Mouse (Mus musculus) left cerebral cortex, postnatal 14 days (tissue): ENCODE results near the gene Olfr958. TPM values are rescaled to one million over a fixed set of nuclear protein-coding genes. Genes with fewer than 3 reads are reported as not detected.

ENCODE experiments used
- DNase-seq, 2 experiments: peaks; one replicate each; pipeline ENCODE4 v3.0.0; 2021 to 2022; ENCODE audit warnings: low spot score in 2 of 2, mixed read lengths in 1 of 2
- intact Hi-C: fragments of 180-260 bp; cut with DNase I; formaldehyde crosslinking; loops from one replicate; pipeline ENCODE4 v1.15.1; 2025
- long read RNA-seq, 2 experiments: library from polyadenylated mRNA; stranded (forward); transcript quantifications; one replicate each; pipeline ENCODE4 v2.0.0; 2021
- total RNA-seq, 2 experiments: library from RNA; stranded (reverse); gene quantifications; 2 replicates each; pipeline ENCODE4 v1.2.3; 2021

Gene Olfr958
- total RNA-seq, result not detected
- long read RNA-seq, experiment 1, result 0 reads
- long read RNA-seq, experiment 2, result 0 reads

DNA sequence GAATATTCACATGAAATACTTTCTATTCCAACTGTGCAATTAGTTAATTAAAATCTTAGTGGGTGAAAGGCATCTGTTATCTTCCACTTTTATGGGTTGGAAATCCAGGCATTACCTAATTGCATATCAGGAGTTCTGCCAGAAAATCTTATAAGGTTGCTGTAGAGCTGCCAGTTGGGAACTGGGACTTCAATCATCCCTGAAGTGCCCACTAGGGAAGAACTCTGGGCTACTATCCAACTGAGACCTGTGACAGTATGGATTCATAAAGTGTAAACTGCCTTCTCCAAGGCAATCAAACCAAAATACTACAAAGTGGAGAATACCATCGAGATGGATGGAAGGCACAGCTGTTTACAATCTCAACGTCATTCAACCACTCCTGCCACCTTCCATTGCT, at the start of gene Olfr958:
Gene Olfr958, minus strand, starts transcription at position 109 of the 400 bp plus-strand sequence.
- DNase-seq, result no peak
- intact Hi-C loops, result no loop called here

DNA sequence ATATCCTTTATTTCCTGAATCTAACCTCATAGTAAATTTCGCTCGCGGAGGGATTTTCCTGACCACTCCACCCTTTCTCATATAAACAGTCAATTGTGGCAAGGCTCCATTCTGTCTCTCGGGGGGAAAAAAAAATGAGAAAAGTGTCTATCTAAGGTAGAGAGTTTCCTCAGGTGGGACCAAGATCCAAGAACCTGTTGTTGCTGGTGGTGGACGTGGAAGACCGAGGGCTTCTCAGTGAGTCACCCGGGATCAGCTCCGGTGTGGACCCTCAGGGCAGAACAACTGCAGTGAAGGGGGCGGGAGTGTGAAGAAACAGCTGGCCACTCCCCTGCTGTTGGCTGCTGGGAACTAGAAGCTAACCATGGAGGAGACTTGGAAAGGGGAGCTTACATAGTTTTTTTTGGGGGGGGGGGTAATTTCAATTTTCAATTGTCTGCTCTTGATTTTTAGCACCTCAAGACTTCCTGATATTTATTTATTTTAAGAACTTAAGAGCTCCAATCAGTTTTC, 49.5 kb upstream of the Olfr958 start:
- no peak for DNase-seq
- intact Hi-C loops, result no loop called here

DNA sequence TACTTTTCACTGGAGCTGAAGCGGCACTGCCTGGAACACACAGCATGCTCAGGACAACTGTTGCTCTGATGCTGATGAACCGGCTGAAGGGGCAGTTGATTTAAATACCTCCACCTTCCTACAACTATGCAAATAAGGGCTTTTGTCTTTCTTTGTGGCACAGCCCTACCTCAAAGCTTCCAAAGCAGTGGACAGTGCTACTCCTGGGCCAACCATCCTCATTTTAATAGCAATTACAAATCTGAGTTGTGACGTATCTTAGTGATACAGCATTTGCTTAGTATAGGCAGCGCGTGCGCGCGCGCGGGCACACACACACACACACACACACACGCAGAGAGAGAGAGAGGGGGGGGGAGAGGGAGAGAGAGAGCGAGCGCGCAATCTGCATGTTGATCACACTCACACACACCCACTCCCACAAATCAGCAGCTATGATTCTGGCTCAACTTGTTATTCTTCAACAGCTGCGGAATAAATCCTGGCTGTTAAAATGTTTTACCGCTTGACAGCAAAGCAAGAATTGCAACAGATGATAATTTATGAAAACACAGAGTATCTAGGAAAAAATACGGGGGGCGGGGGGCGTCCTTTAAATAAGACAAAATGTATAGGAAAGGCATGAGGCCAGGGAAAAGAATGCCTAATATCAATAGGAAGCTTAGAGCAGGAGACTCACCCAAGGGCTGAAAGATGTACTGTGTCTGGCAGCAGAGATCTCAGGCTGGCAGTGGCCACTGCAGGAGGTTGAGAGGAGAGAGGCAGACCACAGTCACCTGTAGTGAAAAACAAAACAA, 48.9 kb upstream of the Olfr958 start:
- intact Hi-C loops, result no loop called here
- DNase-seq, result peak; percentile 33 to 46

DNA sequence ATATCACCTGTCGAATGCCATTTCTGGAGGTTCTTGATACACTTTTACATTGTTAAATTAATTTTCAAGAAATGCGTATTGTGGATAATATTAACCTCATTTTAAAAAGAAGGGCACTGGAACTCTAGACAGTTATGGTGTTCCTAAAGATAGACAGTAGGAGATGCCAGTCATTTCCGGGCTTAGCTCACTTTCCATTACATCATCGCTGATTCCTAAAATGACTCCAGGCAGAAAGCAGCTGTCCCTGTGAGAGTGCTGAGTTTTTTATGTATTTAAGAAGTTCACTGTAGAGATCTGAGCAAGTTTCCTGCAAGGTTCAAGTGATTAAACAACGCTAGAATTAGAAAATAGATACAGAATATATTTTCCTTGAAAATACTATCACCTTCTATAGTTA, 23.2 kb upstream of the Olfr958 start:
- peak in 1 of 2 experiments; percentile 17 for DNase-seq
- intact Hi-C loops, result no loop called here

DNA sequence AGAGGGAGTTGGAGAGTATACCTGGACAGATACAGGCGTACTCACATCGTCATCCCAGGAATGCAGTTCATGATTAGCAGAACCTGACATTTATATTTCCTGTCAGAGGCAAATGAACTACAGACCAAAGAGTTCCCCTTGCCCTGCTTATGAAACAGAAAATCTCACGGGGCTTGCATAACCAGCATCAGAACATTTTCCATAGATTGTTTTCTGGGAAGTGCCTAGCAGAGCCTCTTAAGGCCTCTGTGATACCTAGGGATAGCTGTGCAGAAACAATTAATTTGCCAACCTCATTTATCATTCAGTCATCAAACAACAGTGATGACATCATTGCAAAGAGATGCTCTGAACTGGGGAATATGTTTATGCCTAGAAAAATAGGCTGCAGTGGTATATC, 21.6 kb upstream of the Olfr958 start, which contains the start of gene Olfr959:
Gene Olfr959, minus strand, starts transcription at position 101 of the 400 bp plus-strand sequence.
- no peak for DNase-seq
- intact Hi-C loops, result no loop called here

DNA sequence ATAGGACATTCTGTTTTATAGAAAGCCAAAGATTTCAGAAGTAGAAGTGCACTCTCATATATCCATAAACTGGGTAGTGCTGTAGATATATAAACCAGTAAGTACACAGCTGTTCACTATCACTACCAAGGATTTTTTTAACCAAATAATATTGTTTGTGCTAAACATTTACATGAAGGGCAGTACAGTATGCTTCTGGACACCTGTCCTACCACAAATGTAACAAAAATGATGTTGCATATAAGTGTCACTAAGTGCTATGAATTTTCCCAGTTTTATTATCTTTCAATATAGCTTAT, 4.4 kb upstream of the Olfr958 start:
- intact Hi-C loops, result no loop called here
- no peak for DNase-seq

DNA sequence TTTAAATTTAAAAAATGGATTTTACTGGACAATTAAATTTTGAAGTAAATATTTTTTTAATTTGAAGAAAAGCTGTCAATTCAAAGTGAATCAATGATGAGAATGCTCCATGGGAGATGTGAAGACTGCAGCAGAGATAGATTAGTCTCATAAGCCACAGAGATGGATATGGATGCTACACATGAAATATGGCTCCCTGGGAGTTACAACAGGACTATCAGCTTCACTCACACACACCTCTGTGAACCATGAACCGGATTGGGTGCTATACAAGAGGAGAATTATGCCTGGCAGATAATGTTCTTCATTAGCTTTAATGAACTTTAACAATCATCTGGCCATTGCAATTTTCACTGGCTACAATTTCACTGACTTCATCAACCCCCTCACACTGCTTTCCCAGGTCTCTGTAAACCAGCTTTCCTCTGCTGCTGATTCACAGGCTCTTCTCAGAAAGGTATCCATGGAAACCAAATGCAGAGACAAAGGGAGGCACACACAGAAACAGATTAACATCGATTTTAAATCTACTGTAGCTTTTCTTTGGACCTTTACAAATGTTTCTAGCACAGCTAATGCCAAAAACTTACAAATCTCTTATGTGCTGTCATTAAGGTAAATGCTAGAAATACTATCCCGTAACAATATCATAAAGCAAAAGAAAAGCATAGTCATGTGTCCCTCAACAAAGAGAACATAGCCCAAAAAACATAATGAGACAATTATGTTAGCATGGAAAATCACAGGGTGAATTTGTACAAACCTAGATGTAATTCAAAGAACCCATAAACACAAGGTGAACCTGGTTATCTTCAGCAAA, 3.9 kb upstream of the Olfr958 start:
- intact Hi-C loops, result no loop called here
- peak; percentile 25 to 58 for DNase-seq

DNA sequence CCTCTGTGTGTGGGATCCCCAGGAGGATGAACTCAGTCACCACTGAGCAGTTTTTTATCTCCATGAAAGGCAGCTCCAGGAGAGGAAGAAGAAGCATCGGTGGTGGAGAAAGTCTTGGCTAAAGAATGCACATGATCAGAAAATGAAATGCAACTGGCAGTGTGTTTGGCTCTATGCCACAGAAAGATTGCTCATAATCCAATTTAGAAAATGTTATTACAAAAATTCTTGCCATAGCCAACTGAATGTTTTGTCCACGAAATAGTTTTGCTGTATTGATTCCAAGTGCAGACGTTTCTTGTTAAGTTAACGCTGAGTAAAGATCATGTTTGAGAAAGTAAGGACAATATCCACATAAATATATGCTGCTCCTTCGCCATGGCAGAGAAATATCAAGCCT, 3.0 kb downstream of the Olfr958 start:
- peak in 1 of 2 experiments; percentile 18 for DNase-seq
- intact Hi-C loops, result no loop called here

DNA sequence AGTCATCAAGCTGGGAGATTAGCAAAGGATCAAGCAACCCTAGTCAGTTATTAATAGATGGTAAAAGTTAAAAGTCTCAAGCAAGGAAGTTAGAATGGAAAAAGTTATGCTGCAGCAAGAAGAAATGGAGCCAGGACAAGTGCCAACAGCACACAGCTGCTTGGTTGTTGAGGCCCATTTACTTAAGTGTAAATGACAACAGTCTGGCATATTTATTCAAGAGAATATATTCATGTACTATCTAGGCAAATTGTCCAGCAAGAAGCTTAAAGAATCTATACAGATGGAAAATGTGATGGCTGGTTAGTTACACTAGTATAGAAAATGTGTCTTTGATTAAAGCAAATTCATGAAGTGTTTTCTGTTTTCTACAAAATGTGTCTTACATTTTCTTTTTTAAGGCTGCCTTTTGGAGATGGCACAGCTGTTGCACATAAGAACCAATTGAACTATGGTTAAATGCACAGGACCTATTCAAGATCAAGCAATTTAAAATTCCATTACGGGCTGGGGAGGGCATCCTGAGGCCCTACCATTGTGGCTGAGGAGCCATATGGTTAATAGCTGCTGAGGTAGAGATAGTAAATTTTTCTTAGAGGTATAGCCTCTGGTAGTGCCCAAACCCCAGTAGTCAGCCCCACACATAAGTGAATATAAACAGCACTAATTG, 30.1 kb downstream of the Olfr958 start:
- DNase-seq, result no peak
- intact Hi-C loops, result no loop called here

DNA sequence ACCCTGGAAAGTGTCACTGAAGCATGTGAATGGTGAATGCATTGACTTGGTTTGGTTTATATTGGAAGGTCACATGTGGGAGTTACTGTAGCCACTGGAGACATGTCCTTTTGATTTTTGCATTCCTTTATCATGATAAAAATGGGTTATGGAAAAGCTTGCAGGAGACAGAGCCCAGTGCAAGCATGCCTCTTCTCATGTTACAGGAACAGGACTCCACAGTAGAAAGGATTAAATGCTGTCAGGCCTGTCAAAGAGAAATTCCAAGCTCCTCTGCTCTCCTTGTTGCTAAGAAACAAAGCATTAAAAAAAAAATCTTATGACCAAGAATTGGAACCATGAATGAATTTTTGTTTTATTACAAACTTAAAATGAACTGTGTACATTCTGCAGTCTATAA, 35.3 kb downstream of the Olfr958 start:
- intact Hi-C loops, result loop anchor here (10.0 kb wide), 1 partner anchor 686 kb away; no protein-coding TSS in a partner anchor
- DNase-seq, result no peak

DNA sequence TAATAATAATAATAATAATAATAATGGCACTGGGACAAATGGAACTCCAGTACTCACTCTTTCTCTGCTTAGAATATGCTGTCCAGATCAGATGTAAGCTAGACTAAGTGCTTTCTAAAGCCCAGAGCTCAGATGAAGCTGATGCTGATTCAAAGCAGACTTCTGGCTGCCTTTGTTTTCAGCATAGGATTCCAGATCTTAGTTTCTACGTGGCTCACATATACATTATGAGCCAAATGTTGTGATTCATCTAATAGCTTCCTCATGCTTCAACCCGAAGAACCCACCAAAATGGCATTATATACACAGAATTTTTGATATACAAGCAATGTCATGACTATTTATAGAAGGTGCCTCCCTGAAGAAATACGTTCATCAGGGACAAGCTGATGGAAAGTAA, 38.3 kb downstream of the Olfr958 start, which contains the start of gene Olfr957:
Gene Olfr957, minus strand, starts transcription at position 279 of the 400 bp plus-strand sequence.
- intact Hi-C loops, result loop anchor here (10.0 kb wide), 1 partner anchor 689 kb away; no protein-coding TSS in a partner anchor
- DNase-seq, result no peak

DNA sequence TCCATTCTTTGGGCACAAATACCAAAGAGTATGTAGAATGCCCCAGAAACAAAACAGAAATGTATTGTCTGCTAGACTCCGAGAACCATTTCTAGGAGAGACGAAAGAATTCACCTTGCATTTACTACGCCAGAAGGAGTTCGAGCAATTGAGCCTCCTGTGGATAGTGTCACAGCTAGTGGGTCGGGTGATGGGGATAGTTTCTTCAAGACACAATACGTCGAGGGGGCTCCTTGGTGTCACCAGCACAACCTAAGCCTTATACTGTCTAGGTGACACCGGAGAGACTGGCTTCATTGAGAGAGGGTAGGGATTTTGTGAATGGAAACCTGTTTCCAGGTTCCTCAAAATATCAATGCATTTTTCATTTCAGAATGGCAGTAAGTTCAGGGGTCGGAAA, 44.4 kb downstream of the Olfr958 start:
- intact Hi-C loops, result loop anchor here (2.0 kb wide), 1 partner anchor 103 kb away; no protein-coding TSS in a partner anchor
- no peak for DNase-seq

DNA sequence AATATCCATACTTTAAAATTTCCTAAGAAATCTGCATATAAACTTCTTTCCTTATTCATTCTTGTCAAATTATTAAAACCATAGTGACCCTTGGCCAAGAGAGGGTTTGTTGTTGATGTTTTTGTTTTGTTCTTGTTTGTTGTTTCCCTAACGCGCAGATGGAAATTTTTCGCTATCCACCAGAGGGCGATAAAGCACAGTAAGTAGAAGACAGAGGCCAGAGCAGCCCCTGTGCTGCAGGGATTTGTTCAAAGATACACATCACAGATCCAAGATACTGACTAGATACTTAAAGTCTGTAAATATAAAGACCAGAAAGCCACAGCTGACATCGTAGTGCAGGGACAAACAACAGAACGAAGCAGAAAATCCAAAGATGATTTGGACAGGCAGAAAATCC, 44.9 kb downstream of the Olfr958 start:
- intact Hi-C loops, result loop anchor here (2.0 kb wide), 1 partner anchor 104 kb away; no protein-coding TSS in a partner anchor
- DNase-seq, result peak; percentile 55 to 80

Other genes starting within 250 kb of the Olfr958 start
- not detected for gene Olfr948, start 228.0 kb downstream of the Olfr958 start, total RNA-seq
- not detected for gene Olfr951, start 166.6 kb downstream of the Olfr958 start, total RNA-seq
- gene Olfr952, start 126.9 kb downstream of the Olfr958 start, total RNA-seq, result not detected
- gene Olfr954, start 97.4 kb downstream of the Olfr958 start, total RNA-seq, result not detected
- not detected for gene Olfr955, start 82.1 kb downstream of the Olfr958 start, total RNA-seq
- gene Olfr44, start 60.1 kb downstream of the Olfr958 start, total RNA-seq, result not detected
- gene Olfr957, start 38.2 kb downstream of the Olfr958 start, total RNA-seq, result not detected
- gene Olfr959, start 21.5 kb upstream of the Olfr958 start, total RNA-seq, result not detected
- 10 to 100 TPM in 1 of 2 experiments, 1 to 10 TPM in 1; 6.5 to 13.9 TPM for gene AW551984, start 50.3 kb upstream of the Olfr958 start, total RNA-seq
- gene Olfr148, start 56.6 kb upstream of the Olfr958 start, total RNA-seq, result not detected
- not detected for gene Olfr960, start 67.3 kb upstream of the Olfr958 start, total RNA-seq
- gene Olfr961, start 91.0 kb upstream of the Olfr958 start, total RNA-seq, result not detected
- gene Olfr963, start 113.2 kb upstream of the Olfr958 start, total RNA-seq, result not detected
- gene Olfr149, start 153.1 kb upstream of the Olfr958 start, total RNA-seq, result not detected
- gene Olfr965, start 157.3 kb upstream of the Olfr958 start, total RNA-seq, result not detected
- gene Olfr150, start 176.9 kb upstream of the Olfr958 start, total RNA-seq, result not detected
- not detected for gene Olfr967, start 192.2 kb upstream of the Olfr958 start, total RNA-seq
- not detected for gene Olfr968, start 229.2 kb upstream of the Olfr958 start, total RNA-seq
- not detected for gene Olfr969, start 236.9 kb upstream of the Olfr958 start, total RNA-seq